25 mouse cellular contexts compared by ENCODE assay signal in genomic region chr2:66367957-66368356, GRCm38 (mm10).
A peak's percentile ranks its signal among the peaks of the same experiment; 100 is the strongest.
DNase-seq lines count a peak whose midpoint lies in the region; ATAC-seq and TF ChIP-seq lines count a peak whose summit lies in the region.
"Had no signal": no experiment of that assay in that cellular context is flagged by ENCODE, and none has a peak within 500 bp of the region (broad histone marks: within the 10 kb centered on the region; RNA-seq: fewer than 3 reads in every experiment).

No protein-coding gene starts in this region.

- ATAC-seq in forebrain, embryonic 11.5 days (replicated peaks; ENCODE audit: low FRiP score), result peak; percentile 64; the same call in 1 of the 2 replicates
- no peak for ATAC-seq in forebrain, postnatal 0 days
- peak; percentile 68; the same call in 1 of the 2 replicates for ATAC-seq in midbrain, embryonic 12.5 days (ENCODE audit: low FRiP score, low read depth)
- ATAC-seq in midbrain, embryonic 14.5 days (ENCODE audit: low FRiP score, low TSS enrichment), result no peak
- ATAC-seq: forebrain, embryonic 14.5 days; intestine, postnatal 0 days; liver, embryonic 12.5 days; liver, postnatal 0 days had no signal

- no peak overlapping the region for H3K4me2 ChIP-seq in forebrain, embryonic 11.5 days (ENCODE audit: low read depth, low read length, severe bottlenecking)
- H3K4me2 ChIP-seq in forebrain, postnatal 0 days (ENCODE audit: low read depth), result no peak overlapping the region
- no peak overlapping the region for H3K4me2 ChIP-seq in midbrain, embryonic 12.5 days (replicated peaks)
- no peak overlapping the region for H3K4me2 ChIP-seq in midbrain, embryonic 14.5 days (ENCODE audit: low read length)
- H3K4me2 ChIP-seq: heart, embryonic 11.5 days; liver, embryonic 12.5 days had no signal

- no peak overlapping the region for H3K9ac ChIP-seq in forebrain, embryonic 11.5 days (ENCODE audit: low read length)
- no peak overlapping the region for H3K9ac ChIP-seq in forebrain, postnatal 0 days
- H3K9ac ChIP-seq in midbrain, embryonic 12.5 days (replicated peaks), result no peak overlapping the region
- no peak overlapping the region for H3K9ac ChIP-seq in midbrain, embryonic 14.5 days (replicated peaks; ENCODE audit: low read length)
- H3K9ac ChIP-seq: liver, embryonic 12.5 days; liver, postnatal 0 days had no signal

- no peak overlapping the region for H3K4me3 ChIP-seq in forebrain, embryonic 11.5 days (ENCODE audit: low read depth, low read length)
- no peak overlapping the region for H3K4me3 ChIP-seq in forebrain, postnatal 0 days (ENCODE audit: low read depth, low read length)
- H3K4me3 ChIP-seq in midbrain, embryonic 12.5 days, result no peak overlapping the region
- H3K4me3 ChIP-seq in midbrain, embryonic 14.5 days (replicated peaks; ENCODE audit: low read depth, low read length), result no peak overlapping the region
- H3K4me3 ChIP-seq: liver, embryonic 12.5 days had no signal

- H3K27me3 ChIP-seq in forebrain, embryonic 11.5 days (ENCODE audit: control insufficient read depth, insufficient read depth, low read length), result no peaks in the 10 kb centered on the region
- H3K27me3 ChIP-seq in forebrain, postnatal 0 days (ENCODE audit: insufficient read depth, low read length), result no peaks in the 10 kb centered on the region
- H3K27me3 ChIP-seq in midbrain, embryonic 12.5 days, result no peaks in the 10 kb centered on the region
- H3K27me3 ChIP-seq in midbrain, embryonic 14.5 days (ENCODE audit: control insufficient read depth, insufficient read depth, low read length), result no peaks in the 10 kb centered on the region
- H3K27me3 ChIP-seq: liver, embryonic 12.5 days had no signal

- H3K36me3 ChIP-seq in forebrain, embryonic 11.5 days (ENCODE audit: control insufficient read depth, insufficient read depth, low read length), result no peaks in the 10 kb centered on the region
- H3K36me3 ChIP-seq in forebrain, postnatal 0 days (ENCODE audit: insufficient read depth), result no peaks in the 10 kb centered on the region
- H3K36me3 ChIP-seq in midbrain, embryonic 12.5 days, result no peaks in the 10 kb centered on the region
- no peaks in the 10 kb centered on the region for H3K36me3 ChIP-seq in midbrain, embryonic 14.5 days (ENCODE audit: control insufficient read depth, insufficient read depth, low read length)
- H3K36me3 ChIP-seq: G1E; liver, embryonic 12.5 days had no signal

- H3K27ac ChIP-seq in forebrain, embryonic 11.5 days (ENCODE audit: low read depth, low read length), result no peak overlapping the region
- no peak overlapping the region for H3K27ac ChIP-seq in forebrain, postnatal 0 days (ENCODE audit: low read depth, low read length)
- H3K27ac ChIP-seq in midbrain, embryonic 12.5 days (replicated peaks), result no peak overlapping the region
- no peak overlapping the region for H3K27ac ChIP-seq in midbrain, embryonic 14.5 days (replicated peaks; ENCODE audit: low read depth, low read length)
- H3K27ac ChIP-seq: liver, embryonic 12.5 days had no signal

- DNase-seq in forebrain, embryonic 11.5 days (ENCODE audit: low spot score), result no peak
- DNase-seq in forebrain, postnatal 0 days, result no peak
- no peak for DNase-seq in midbrain, embryonic 14.5 days
- DNase-seq in embryo, embryonic 10.5 days (ENCODE audit: low spot score), result peak; percentile 26
- DNase-seq in retina, embryonic 14.5 days (ENCODE audit: low spot score), result peak; percentile 41
- DNase-seq in adrenal gland, postnatal 14 days, result no peak
- DNase-seq: adrenal gland, adult 8-10 months; cerebellum, adult 11 months; cerebellum, adult 9-10 months; cerebellum, postnatal 36 days; gastrocnemius, postnatal 25 days; heart, adult 11 months; heart, postnatal 36 days; kidney, postnatal 14 days; left cerebral cortex, postnatal 4 days; liver, postnatal 0 days; lung, postnatal 36 days; right cerebral cortex, postnatal 14 days; thymus, postnatal 4 days had no signal

- no peaks in the 10 kb centered on the region for H3K9me3 ChIP-seq in forebrain, embryonic 11.5 days (ENCODE audit: control insufficient read depth, low read length)
- no peaks in the 10 kb centered on the region for H3K9me3 ChIP-seq in forebrain, postnatal 0 days (ENCODE audit: low read length)
- no peaks in the 10 kb centered on the region for H3K9me3 ChIP-seq in midbrain, embryonic 12.5 days
- H3K9me3 ChIP-seq in midbrain, embryonic 14.5 days (ENCODE audit: control insufficient read depth, low read length), result no peaks in the 10 kb centered on the region
- H3K9me3 ChIP-seq: liver, embryonic 12.5 days had no signal

- no peak for TF ChIP-seq CTCF in forebrain, postnatal 0 days (IDR thresholded peaks at IDR 0.05; ENCODE audit: low read depth)

- no peaks in the 10 kb centered on the region for H3K4me1 ChIP-seq in forebrain, embryonic 11.5 days (replicated peaks; ENCODE audit: control insufficient read depth, insufficient read depth, low read length)
- no peaks in the 10 kb centered on the region for H3K4me1 ChIP-seq in forebrain, postnatal 0 days (ENCODE audit: insufficient read depth)
- H3K4me1 ChIP-seq in midbrain, embryonic 12.5 days, result no peaks in the 10 kb centered on the region
- no peaks in the 10 kb centered on the region for H3K4me1 ChIP-seq in midbrain, embryonic 14.5 days (ENCODE audit: control insufficient read depth, insufficient read depth, low read length)
- H3K4me1 ChIP-seq: liver, embryonic 12.5 days had no signal

- WGBS in forebrain, embryonic 11.5 days, result 77% methylated on average over 2 of the region's 2 CpGs
- WGBS in forebrain, postnatal 0 days, result 45% methylated on average over 2 of the region's 2 CpGs
- WGBS in midbrain, embryonic 12.5 days, result 79% methylated on average over 2 of the region's 2 CpGs
- WGBS in midbrain, embryonic 14.5 days, result 37% methylated on average over 2 of the region's 2 CpGs

Comparison
In these comparisons a context has a peak if more than half of its experiments do, and no peak if none do; other contexts are left out.
1. ATAC-seq: peak in forebrain, embryonic 11.5 days (single experiment) and midbrain, embryonic 12.5 days (single experiment); none in forebrain, postnatal 0 days (single experiment) and midbrain, embryonic 14.5 days (single experiment).
2. DNase-seq: peak in embryo, embryonic 10.5 days (single experiment) and retina, embryonic 14.5 days (single experiment); none in forebrain, embryonic 11.5 days (single experiment), forebrain, postnatal 0 days (single experiment), midbrain, embryonic 14.5 days (single experiment) and adrenal gland, postnatal 14 days (single experiment).